Mouse (Mus musculus): ENCODE data around the gene Nampt. TPM values are rescaled to one million over a fixed set of nuclear protein-coding genes. Genes with fewer than 3 reads are reported as not detected.
"Not testable (repeated sequence)": the region's sequence is repeated elsewhere in the genome, so short reads cannot be mapped to it uniquely, and the experiment has no call there.

The Nampt gene
- total RNA-seq, 2 experiments from 2014 or later, result 11.6 to 23.6 TPM

DNA sequence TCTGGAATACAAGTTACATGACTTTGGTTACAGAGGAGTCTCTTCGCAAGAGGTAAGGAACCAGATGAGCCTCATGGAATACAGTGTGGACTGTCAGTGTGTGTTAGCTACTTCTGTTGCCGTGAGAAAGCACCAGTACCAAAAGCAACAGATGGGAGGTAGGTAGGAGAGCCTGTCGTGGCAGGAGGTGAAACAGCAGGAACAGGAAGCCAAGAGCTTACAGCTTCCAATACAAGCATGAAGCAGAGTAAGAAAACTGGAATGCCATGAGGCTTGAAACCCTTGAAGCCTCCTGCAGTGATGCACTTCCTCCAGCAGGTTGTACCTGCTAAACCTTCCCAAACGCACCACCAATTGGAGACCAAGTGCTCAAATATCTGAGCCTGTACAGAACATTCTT lies 19.1 kb downstream of the Nampt start:
- no peak for ATAC-seq (replicated peaks; ENCODE audit: low FRiP score, poor library complexity, severe bottlenecking)

DNA sequence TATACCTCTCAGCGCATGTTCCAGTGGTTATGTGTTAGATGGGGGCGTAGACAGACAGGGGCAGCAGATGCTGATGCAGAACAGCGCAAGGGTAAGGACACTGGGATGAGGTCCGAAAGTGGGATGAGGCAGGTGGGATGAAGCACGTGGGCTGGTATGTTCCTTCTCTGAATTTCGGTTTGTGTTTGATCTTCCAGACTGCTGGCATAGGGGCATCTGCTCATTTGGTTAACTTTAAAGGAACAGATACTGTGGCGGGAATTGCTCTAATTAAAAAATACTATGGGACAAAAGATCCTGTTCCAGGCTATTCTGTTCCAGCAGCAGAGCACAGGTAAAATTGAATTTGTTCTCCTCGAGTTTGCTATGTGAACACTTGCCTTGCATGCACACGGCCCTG lies 19.6 kb downstream of the Nampt start:
- no peak for ATAC-seq (replicated peaks; ENCODE audit: low FRiP score, poor library complexity, severe bottlenecking)

DNA sequence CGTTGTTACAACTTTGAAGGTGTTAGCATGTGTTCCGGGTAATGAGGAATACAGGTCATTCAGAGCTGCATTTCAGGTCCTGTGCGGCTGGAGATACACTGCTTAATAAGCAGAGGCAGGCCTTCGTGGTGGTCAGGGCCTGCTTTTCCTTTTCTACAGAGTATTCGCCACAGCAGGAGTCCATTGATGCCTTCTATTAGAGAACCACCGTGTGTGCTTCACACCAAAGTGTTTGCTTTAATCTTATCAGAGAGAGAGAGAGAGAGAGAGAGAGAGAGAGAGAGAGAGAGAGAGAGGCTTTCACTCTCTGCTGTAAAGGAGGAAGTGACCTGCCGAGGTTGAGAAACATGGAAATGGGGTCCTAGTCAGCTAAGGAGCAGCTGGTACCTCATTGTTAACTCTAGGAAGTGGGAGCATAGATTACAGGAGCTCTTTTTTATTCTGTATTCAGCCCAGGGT lies 22.1 kb downstream of the Nampt start:
- ATAC-seq (replicated peaks; ENCODE audit: low FRiP score, poor library complexity, severe bottlenecking), result no peak

DNA sequence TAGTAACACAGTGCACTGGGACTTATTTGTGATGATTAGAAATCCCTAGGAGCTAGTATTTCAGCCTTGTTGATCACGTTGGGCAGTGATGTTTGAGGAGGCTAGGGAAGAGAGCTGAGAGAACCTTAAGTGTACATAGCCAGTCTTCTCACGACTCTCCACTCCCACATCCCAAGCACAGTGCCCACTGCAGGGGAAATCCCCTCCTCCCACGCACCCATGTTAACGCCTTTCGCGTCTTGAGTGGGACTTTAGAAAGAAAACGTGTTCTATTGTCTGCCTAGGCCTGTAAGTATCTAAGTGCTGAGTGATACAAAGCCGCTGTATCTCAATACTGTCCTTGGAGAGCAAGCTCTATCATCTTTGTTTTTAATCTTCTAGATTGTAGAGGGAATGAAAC lies 27.0 kb downstream of the Nampt start:
- ATAC-seq (replicated peaks; ENCODE audit: low FRiP score, poor library complexity, severe bottlenecking), result no peak

DNA sequence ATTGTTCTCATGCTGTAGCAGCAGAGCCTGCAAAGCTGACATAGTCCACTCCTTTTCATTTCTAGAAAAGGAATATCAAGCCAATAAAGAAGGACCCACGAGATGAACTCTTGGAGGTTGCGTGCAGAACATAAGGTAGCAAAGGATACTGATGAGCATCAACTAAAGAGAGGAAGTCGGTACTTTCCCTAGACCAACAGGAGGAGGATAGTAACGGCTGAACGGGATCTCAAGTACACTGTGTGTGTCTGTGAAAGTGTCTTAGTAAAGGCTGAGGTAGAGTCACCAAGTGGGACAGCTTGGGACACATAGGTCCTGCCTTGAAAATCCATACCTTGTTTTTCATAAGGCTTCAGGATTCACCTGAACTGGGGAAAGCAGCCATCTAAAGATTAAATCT lies 34.4 kb downstream of the Nampt start:
- ATAC-seq (replicated peaks; ENCODE audit: low FRiP score, poor library complexity, severe bottlenecking), result no peak

DNA sequence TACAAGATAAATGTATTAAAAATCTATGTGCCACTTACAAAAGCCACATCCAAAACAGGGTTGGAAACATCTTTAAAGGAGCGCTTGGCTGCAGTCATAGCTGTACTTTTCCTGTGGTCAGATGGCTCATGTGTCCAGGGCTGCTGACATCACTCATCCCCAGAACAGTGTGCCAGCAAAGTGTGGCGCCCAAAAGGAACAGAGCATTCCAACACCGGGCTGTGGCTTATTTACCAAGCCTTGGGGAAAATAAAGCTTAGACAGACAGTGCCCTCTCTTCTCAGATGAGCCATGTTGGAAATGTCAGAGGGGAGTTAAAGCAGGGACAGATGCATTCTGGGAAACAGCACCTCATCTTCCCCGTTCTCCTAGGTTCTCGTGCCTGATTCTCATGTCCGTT lies 35.5 kb downstream of the Nampt start:
- ATAC-seq (replicated peaks; ENCODE audit: low FRiP score, poor library complexity, severe bottlenecking), result no peak

DNA sequence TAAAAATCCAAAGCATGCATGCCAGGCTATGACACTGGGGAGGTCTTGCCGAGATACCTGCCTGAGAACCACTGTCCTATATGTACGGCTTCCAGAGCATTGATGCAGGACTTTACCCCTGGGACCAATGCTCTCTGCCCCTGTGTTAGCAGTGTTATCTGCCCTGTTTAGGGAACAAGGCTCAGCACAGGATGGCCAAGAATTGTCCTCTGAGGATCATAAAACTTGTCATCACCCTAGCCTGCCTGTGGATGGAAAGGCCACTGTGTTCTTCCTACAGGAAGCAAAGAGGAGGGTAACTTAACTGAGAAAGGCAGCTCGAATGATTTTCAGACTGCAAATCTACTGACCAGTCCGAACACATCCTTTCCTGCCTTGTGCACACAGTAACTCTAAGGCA lies 36.1 kb downstream of the Nampt start:
- ATAC-seq (replicated peaks; ENCODE audit: low FRiP score, poor library complexity, severe bottlenecking), result no peak

DNA sequence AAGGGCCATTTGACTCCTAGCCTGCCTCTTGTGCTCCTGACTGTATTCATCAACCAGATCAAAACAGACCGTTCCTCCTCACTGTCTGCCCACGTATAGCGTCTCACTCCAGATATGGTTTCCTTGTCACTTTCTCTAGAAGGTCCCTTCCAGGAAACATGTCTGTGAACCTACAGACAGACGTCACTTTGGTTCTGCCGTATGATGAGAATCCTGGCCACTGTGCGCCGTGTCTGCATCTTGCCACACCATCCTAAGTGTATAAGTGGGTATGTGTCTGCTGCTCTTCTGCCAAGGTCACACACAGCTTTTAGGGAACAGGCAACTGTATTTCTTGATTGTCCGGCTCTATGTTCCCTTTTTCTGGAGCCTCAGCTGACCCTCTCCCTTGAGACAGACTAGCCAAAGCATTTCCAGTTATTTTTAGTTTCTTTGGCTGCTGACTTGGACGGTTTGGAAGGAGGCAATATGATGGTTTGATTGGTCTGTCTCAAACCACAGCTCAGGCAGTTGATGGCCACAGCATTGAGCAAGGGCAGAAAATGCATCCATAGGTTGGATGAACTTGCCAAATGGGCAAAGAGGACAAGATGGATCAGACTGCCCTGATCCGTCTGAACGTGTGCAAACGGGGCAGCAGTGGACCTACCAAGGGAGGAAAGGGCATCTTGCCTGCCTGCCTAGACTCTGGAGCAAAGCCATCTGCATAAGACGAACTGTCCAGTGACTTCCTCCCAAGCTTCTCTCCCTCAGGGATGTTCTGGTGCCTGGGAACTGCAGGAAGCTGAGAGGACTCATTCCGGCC lies 37.6 kb downstream of the Nampt start:
- no peak for ATAC-seq (replicated peaks; ENCODE audit: low FRiP score, poor library complexity, severe bottlenecking)

DNA sequence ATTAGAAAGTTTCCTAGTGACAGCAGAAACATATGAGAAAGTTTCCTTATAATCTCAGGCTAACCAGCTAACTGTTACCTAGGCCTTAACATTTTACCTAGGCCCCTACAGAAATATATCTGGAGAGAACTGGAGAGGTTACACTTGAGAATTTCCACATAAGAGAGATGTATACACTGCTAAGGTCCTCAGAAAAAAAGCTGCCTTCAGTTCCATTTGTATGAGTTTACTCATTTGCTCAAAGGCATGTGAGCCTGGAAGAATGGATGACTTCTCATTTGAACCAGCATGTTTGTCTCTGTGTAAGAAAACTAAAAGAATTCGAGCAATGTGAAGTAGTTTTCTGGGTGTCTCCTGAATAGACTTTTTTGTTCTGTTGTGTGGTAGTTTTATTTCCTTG lies 39.1 kb downstream of the Nampt start:
- ATAC-seq (replicated peaks; ENCODE audit: low FRiP score, poor library complexity, severe bottlenecking), result no peak

DNA sequence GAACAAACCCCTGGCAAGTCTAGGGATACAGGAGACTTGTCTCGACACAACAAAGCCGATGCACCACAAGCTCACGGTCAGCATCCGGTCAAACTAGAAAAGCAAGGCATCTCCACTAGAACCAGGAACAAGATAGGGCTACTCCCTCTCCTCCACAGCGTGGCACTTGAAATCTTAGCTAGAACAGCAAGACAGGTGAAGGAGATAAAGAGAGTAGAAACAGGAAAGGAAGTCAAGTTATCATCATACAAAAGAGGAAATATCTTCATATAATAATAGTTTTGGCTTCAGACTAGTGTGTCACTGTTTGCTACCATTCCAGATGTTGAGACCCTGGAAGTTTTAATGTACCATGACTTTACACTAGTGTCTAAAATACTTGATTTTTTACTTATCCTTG lies 41.5 kb downstream of the Nampt start:
- no peak for ATAC-seq (replicated peaks; ENCODE audit: low FRiP score, poor library complexity, severe bottlenecking)

DNA sequence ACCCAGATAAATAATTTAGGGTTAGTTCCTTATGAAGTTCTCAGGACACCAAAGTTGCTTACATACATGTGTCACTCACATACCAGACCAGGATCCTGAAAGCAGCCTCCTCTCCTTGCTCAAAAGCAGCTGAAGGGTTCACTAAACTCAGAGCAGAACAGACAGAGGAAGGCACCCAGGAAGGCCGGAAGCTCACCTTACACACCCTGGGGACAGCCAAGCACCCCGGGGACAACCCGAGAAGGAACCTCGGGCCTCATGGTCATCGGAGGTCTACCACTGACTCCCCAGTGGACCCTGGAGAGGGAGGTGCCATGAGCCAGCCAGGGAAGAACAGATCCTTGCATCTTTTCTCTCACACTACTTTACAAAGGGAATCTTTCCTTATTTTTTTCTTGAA lies 51.5 kb downstream of the Nampt start:
- no peak for ATAC-seq (replicated peaks; ENCODE audit: low FRiP score, poor library complexity, severe bottlenecking)

DNA sequence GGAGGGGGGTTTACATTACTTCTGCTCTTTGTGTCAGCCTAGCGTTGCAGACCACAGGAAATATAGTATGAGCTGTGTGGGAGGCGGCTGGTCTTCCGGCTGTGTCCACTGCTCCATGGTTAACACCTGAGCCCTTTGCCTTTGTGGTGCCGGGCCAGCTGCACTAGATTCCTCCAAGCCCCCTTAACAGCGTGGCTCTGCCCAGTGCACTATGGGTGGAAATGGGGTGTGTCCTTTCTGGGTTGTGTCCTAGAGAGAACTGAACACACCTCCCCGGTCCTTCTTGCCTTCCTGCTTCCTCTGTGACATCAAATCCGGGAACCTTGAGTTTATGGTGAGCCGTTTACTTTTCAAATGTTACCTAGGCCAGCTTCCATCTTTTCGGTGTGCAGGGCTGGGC lies 58.2 kb downstream of the Nampt start:
- ATAC-seq (replicated peaks; ENCODE audit: low FRiP score, poor library complexity, severe bottlenecking), result no peak

DNA sequence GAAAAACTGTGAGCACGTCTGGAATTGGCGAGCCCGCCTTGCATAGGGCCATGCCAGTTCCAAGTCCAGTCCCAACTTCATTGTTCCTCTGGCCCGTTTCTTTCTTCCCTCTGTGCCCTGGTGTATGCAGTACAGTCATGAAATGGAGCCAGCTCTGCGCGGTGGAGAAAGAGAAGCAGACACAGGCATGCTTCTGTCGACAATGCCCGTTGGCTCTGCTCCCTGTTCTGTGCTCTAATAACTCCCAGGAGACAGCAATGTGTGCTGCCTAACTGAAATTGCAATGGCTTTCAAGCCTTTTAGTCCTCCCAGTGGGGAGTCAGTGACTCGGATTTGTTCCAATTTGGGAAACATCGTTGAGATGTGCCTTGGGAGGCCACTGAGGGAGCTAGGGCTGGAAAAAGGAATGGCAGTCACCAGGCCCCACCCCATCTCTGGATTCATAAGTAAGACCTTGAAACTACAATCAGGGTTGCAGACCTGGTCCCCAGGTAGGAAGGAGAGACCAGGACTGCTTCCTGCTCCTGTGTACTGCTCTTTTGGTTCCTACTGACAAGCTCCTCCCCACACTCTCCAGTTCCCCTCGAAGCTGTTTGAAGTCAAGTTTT lies 58.7 kb downstream of the Nampt start:
- ATAC-seq (replicated peaks; ENCODE audit: low FRiP score, poor library complexity, severe bottlenecking), result no peak

DNA sequence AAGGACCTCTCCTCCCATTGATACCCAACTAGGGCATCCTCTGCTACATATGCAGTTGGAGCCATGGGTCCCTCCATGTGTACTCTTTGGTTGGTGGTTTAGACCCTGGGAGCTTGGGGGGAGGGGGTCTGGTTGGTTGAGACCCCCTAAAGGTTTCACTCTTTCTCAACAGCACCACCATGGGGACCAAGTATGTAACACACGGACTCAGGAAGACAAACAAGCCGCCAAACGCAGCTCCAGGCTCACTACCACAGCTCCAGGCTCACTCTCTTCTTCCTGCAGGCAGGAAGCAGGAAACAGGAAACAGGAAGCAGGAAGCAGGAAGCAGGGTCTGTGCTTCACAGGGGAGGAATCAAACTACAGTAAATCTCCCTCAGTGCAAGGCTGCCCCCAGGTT lies 60.0 kb downstream of the Nampt start:
- ATAC-seq (replicated peaks; ENCODE audit: low FRiP score, poor library complexity, severe bottlenecking), result no peak

DNA sequence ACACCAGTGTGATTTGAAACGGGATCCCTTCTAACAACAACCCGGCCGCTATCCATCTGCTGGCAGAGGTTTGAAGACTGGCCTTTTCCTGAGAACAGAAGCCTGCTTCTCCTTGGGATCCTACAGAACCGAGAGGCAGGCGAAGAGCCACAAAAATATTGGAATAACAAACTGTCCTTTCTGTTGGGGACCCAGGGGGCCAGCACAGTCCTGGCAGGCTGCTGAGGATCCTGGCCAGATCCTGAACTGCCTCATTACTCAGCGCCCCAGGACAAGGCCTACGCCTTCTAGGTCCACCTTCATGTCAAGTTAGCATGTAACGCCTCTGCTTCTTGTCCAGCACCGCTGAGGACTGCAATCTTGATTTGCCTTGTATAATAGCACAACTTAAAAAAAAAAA lies 65.0 kb downstream of the Nampt start:
- no peak for ATAC-seq (replicated peaks; ENCODE audit: low FRiP score, poor library complexity, severe bottlenecking)

DNA sequence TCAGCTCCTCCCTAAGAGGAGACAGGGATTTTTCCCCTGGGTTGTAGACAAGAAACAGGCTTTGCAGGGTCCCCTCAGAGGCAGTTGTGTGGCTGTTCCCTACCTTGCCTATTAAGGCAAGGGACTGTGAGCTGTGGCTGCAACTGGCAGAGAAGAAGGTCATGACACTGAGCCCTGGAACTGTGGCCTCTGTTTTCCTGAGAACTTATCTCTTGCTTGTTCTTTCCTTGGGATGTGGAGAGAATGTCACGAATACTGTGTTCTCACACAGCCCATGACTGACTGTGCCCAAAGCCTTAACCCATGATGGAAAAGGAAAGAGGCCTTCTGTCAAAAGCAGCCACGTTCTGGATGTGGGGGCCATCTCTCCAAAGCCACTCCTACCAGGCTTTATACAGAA lies 65.7 kb downstream of the Nampt start:
- ATAC-seq (replicated peaks; ENCODE audit: low FRiP score, poor library complexity, severe bottlenecking), result no peak

DNA sequence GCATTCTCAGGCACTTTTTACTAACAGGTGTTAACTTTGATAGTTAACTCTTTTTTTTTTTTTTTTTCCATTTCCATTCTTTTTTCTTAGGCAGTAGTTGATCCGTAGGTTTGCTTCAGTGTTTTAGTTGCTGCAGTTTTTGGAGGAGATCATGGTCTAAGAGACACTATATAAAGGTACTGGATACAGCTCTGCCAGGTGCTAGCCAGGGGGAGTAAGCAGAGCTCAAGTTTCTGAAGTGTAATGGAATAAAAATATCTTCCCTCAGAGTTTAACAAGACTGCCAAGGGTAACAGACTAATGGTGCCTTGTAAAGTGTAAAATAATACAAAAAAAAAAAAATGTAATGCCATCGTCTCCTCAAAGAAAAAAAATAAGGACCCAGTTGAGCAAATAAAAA lies 67.0 kb downstream of the Nampt start:
- ATAC-seq (replicated peaks; ENCODE audit: low FRiP score, poor library complexity, severe bottlenecking), result no peak

DNA sequence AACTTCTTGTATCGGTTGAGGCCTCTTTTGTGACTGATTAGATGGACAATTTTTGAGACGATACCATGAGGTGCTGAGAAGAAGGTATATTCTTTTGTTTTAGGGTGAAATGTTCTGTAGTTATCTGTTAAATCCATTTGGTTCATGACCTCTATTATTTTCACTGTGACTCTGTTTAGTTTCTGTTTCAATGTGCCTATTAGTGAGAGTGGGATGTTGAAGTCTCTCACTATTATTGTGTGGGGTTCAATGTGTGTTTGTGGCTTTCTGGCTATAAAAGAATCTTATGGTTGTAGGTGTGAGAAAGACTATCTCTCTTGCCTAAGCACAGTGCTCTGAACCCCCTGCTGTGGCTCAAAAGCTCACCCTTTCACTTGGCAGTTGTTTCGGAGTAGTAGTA lies 68.9 kb downstream of the Nampt start:
- ATAC-seq (replicated peaks; ENCODE audit: low FRiP score, poor library complexity, severe bottlenecking), result no peak

DNA sequence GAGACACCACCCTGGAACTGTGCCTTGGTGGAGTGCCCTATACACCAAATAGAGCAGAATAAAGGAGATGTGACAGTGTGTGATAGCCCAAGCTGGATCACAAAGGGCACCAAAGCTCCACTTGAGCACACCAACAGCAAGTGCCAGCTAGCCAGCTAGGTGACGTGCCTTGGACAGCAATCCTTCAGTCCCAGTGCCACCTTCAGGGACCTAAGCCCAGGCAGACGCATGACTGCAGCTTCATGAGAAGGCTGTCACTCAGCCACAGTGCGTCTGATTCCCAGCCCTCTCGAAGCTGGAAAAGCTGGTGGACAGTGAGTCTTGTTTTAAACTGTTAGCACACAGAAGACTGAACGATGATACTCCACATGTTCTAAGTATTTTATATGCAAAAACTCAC lies 70.5 kb downstream of the Nampt start:
- ATAC-seq (replicated peaks; ENCODE audit: low FRiP score, poor library complexity, severe bottlenecking), result no peak

DNA sequence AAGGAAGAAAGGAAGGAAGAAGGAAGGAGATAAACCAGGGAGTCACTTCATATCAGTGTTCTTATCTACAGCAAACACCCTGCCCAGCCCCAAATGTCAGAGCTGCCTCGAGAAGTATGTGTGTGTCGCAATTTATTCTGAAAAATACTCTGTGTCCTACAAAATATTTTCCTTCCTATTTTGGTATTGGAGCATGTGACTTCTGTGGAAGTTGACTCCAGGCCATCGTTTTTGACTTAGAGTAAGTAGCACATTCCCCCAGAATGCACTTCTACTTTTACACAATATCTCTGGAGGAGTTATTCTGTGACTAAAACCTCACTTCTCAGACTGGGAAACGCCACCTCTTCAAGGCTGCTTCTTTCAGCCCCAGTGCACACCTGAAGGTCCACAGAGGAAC lies 71.1 kb downstream of the Nampt start:
- no peak for ATAC-seq (replicated peaks; ENCODE audit: low FRiP score, poor library complexity, severe bottlenecking)

DNA sequence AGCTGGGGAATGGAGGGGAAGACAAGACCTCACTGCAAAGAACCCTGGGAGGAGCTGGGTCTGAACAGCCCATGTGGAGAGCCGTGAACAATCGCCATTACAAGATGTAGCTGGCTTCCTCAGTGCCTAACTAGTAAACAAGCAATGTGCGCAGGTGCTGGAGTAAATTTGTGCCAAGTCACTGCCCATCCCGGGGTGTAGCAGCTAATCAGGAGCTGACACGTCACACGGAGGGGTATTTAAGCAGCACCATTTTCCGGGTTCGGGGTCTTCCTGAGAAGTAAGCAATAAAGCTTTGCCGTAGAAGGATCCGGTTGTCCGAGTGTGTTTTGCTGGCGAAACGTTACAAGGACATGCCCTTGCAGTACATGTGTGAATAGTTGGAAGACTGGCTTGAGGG lies 71.9 kb downstream of the Nampt start:
- not testable (repeated sequence) for ATAC-seq (replicated peaks; ENCODE audit: low FRiP score, poor library complexity, severe bottlenecking)

DNA sequence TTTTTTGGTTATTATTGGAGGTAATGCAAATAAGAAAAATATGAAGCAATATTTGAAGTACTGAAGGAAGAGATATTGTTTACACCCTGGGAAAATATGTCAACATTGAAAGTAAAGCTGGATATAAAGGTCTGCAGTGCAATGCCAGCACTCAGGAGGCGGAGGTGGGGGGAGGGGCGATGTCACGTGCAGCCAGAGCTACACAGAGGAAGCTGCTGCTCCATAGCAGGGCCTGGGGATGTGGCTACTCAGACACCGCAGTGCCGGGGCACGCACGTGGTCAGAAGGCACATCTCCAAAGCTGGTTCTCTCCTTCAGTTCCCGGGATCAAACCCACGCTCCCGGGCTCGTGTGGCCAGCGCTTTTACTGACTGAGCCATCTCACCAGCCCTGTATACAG lies 73.9 kb downstream of the Nampt start:
- no peak for ATAC-seq (replicated peaks; ENCODE audit: low FRiP score, poor library complexity, severe bottlenecking)
